8 mouse cellular contexts compared by ENCODE assay signal in the genomic region with DNA sequence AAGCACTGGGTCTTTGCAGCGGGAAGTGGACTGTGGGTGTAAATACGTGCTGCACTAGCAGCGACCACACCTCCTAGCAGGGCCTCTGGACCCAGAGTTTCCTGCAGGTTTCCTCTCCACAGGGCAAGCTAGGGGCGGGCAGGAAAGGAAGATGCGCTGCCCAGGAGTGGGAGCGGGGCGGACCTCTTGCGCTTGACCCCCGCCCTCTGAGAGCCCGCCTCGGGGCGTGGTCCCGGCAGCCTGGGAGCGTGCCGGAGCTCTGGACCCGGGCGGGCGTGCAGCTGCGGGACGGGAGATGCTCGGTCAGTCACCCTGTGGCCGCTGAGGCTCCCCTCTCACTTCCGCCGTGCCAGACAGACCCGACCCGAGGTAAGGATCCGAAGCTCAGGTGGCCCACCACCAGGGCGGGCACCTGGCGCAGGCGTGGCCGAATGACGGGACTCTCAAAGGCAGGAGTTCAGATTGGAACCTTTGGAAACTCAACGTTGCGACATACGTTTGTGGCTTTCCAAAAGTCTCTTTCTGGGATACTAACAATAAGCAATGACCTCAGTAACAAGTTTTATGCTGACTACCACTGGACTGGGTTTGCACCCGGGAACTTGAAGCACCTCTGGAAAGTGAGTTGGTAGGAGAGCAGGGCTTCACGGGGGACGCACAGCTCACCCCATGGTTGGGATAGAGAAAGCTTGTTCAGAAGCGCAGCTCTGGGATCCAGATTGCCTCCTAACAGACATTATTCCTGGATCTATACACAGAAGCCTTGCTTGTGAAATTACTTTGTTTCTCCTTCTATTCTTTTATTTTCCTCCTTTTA. TPM values are rescaled to one million over a fixed set of nuclear protein-coding genes. Genes with fewer than 3 reads are reported as not detected.
A peak's percentile ranks its signal among the peaks of the same experiment; 100 is the strongest.
DNase-seq lines count a peak whose midpoint lies in the region; ATAC-seq lines count a peak whose summit lies in the region.

Gene Thsd1, plus strand, starts transcription at position 253 of the 817 bp plus-strand sequence.

- peak; percentile 53 for ATAC-seq in inflammation-experienced regulatory T-cells, adult 6 months
- ATAC-seq in liver, embryonic 15.5 days (ENCODE audit: insufficient read depth): peak; percentile 83
- ATAC-seq in neural tube, embryonic 11.5 days (ENCODE audit: insufficient read depth, low FRiP score, low TSS enrichment): peak; percentile 79

- peak; percentile 18 for DNase-seq in right cerebral cortex, postnatal 14 days
- no peak for DNase-seq in right cerebral cortex, postnatal 10 days (ENCODE audit: low spot score in 2 of 2)
- DNase-seq in cerebellum, postnatal 25 days: peak; percentile 10 to 44
- DNase-seq in gastrocnemius, postnatal 36 days: peak; percentile 46 to 53
- DNase-seq in neural tube, embryonic 11.5 days (ENCODE audit: low spot score): peak; percentile 65
- peak; percentile 38 to 48 for DNase-seq in thymus, postnatal 36 days

- no peaks in the 10 kb centered on the region for H3K36me3 ChIP-seq in liver, embryonic 15.5 days (replicated peaks)
- H3K36me3 ChIP-seq in neural tube, embryonic 11.5 days (ENCODE audit: control insufficient read depth, insufficient read depth, low read length): no peaks in the 10 kb centered on the region

- no peak within 1 kb of the TSS; the same call in 1 of the 2 replicates for H3K27ac ChIP-seq in liver, embryonic 15.5 days (replicated peaks)
- H3K27ac ChIP-seq in neural tube, embryonic 11.5 days (ENCODE audit: low read depth, low read length): no peak within 1 kb of the TSS

- intact Hi-C loops in gastrocnemius, postnatal 36 days (cut with DNase I): no loop called here

- peaks cover 42% of the 10 kb centered on the region for H3K27me3 ChIP-seq in liver, embryonic 15.5 days
- peaks cover 5% of the 10 kb centered on the region; the same call in 1 of the 2 replicates for H3K27me3 ChIP-seq in neural tube, embryonic 11.5 days (ENCODE audit: control insufficient read depth, insufficient read depth, low read length)

- no peaks in the 10 kb centered on the region for H3K9me3 ChIP-seq in liver, embryonic 15.5 days (replicated peaks)
- H3K9me3 ChIP-seq in neural tube, embryonic 11.5 days (ENCODE audit: control insufficient read depth, low read length): no peaks in the 10 kb centered on the region

- peak within 1 kb of the TSS; percentile 55 for H3K4me3 ChIP-seq in liver, embryonic 15.5 days (replicated peaks)
- H3K4me3 ChIP-seq in neural tube, embryonic 11.5 days (ENCODE audit: low read depth, low read length): peak within 1 kb of the TSS; percentile 47

- peaks cover 8% of the 10 kb centered on the region for H3K4me1 ChIP-seq in liver, embryonic 15.5 days (replicated peaks)
- no peaks in the 10 kb centered on the region for H3K4me1 ChIP-seq in neural tube, embryonic 11.5 days (ENCODE audit: control insufficient read depth, insufficient read depth, low read length)

- no peak within 1 kb of the TSS for H3K9ac ChIP-seq in liver, embryonic 15.5 days
- peak within 1 kb of the TSS; percentile 52 for H3K9ac ChIP-seq in neural tube, embryonic 11.5 days (ENCODE audit: low read length)

- under 1% methylated on average over 39 of the region's 39 CpGs for WGBS in liver, embryonic 15.5 days (ENCODE audit: insufficient replicate concordance)
- under 1% methylated on average over 39 of the region's 39 CpGs for WGBS in neural tube, embryonic 11.5 days

- peak within 1 kb of the TSS; percentile 71 for H3K4me2 ChIP-seq in liver, embryonic 15.5 days
- H3K4me2 ChIP-seq in neural tube, embryonic 11.5 days (ENCODE audit: low read depth): peak within 1 kb of the TSS; percentile 93

RNA-seq across cellular contexts. Expression of gene Thsd1, which starts in this region (rescaled TPM):
- total RNA-seq in gastrocnemius, postnatal 36 days (2021): 1 to 10 TPM; 1.5 to 1.7 TPM
- under 1 TPM in 2 of 3 experiments, not detected in 1; 0.11 to 0.71 TPM for polyA plus RNA-seq in inflammation-experienced regulatory T-cells, adult 6 months (2017; shearing (Covaris generic))
- 1.7 and 1.9 TPM in 2 replicates for polyA plus RNA-seq in liver, embryonic 15.5 days (2015; fragmentation: Nextera tagmentation; extraction: Ambion mirVana)
- polyA plus RNA-seq in neural tube, embryonic 11.5 days (2014; fragmentation: Nextera tagmentation; extraction: Ambion mirVana): 10.2 and 12.8 TPM in 2 replicates

Comparison
In these comparisons a context has a peak if more than half of its experiments do, and no peak if none do; other contexts are left out.
1. DNase-seq: peak in right cerebral cortex, postnatal 14 days (single experiment), cerebellum, postnatal 25 days (2 of 2), gastrocnemius, postnatal 36 days (2 of 2), neural tube, embryonic 11.5 days (single experiment) and thymus, postnatal 36 days (2 of 2); none in right cerebral cortex, postnatal 10 days (0 of 2).
2. Peak in ATAC-seq in inflammation-experienced regulatory T-cells, adult 6 months; RNA of the gene not detected or under 1 TPM.
3. Peak in every context shown above with its lines, with median percentiles within 50 percentile points of each other: ATAC-seq.